Mouse (Mus musculus): ENCODE measurements around the gene Nap1l1.

DNA sequence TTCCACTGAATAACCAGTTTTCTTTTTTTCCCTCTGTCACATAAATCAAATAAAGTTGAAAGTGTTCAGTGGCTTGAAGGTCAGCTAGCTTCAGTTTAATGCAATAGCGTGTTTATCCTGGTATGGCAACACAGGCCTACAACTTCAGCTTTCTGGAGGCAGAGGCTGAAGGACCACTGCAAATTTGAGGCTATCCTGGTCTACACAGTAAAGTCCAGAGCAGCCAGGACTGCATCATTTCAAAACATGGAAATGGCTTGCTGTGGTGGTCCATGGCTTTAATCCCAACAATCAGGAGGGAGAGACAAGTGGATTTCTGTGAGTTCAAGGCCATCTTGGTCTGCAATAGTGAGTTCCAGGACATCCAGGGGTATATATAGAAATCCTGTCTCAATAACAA, 46.5 kb upstream of the Nap1l1 start:
- TF ChIP-seq GATA1 (IDR thresholded peaks at IDR 0.05; ENCODE audit: borderline replicate concordance, low read length) (no peak), FLI1 (IDR thresholded peaks at IDR 0.05; ENCODE audit: low read length) (no peak)
